Mouse (Mus musculus) limb, embryonic 13.5 days (tissue): Measurements from ENCODE around the gene Lcn6. TPM values are rescaled to one million over a fixed set of nuclear protein-coding genes. Genes with fewer than 3 reads are reported as not detected.
"Not testable (repeated sequence)": the region's sequence is repeated elsewhere in the genome, so short reads cannot be mapped to it uniquely, and the experiment has no call there.

Experiments
- ATAC-seq: fragments of 200-750 bp; cut with Nextera tagmentation; 2 replicates; pipeline ENCODE4 v1.8.0; 2017; ENCODE audit warnings: low read depth, moderate number of reproducible peaks, moderate TSS enrichment; ENCODE audit not compliant: low FRiP score
- H3K27ac ChIP-seq: fragments of 300-500 bp; sonication (generic); 2 replicates; pipeline ENCODE4 v1.5.1; 2015; ENCODE audit warnings: inconsistent platforms, mild to moderate bottlenecking, moderate library complexity
- H3K27me3 ChIP-seq: fragments of 300-500 bp; sonication (generic); 2 replicates; pipeline ENCODE4 v1.6.1; 2015; ENCODE audit warnings: mild to moderate bottlenecking, inconsistent platforms
- H3K36me3 ChIP-seq: fragments of 300-500 bp; sonication (generic); 2 replicates; pipeline ENCODE4 v1.6.1; 2015; ENCODE audit warnings: inconsistent platforms, mild to moderate bottlenecking, moderate library complexity
- H3K4me1 ChIP-seq: fragments of 300-500 bp; sonication (generic); 2 replicates; pipeline ENCODE4 v1.6.1; 2015; ENCODE audit warnings: inconsistent platforms
- H3K4me2 ChIP-seq: fragments of 300-500 bp; sonication (generic); replicated peaks from 2 replicates; pipeline ENCODE4 v1.6.1; 2015; ENCODE audit warnings: inconsistent platforms, mild to moderate bottlenecking, moderate library complexity
- H3K4me3 ChIP-seq: fragments of 300-500 bp; sonication (generic); 2 replicates; pipeline ENCODE4 v1.5.1; 2015; ENCODE audit warnings: moderate library complexity, mild to moderate bottlenecking, inconsistent platforms
- H3K9ac ChIP-seq: fragments of 300-500 bp; sonication (generic); 2 replicates; pipeline ENCODE4 v1.6.1; 2015; ENCODE audit warnings: mild to moderate bottlenecking, inconsistent platforms
- H3K9me3 ChIP-seq: fragments of 300-500 bp; sonication (generic); 2 replicates; pipeline ENCODE4 v1.6.1; 2016; ENCODE audit warnings: inconsistent platforms
- WGBS: fragments of 180-500 bp; shearing (Covaris S2); methylation state at CpG from one replicate; pipeline ENCODE4 v1.1.7; 2015; 5-methylcytosine and 5-hydroxymethylcytosine counted together
- polyA plus RNA-seq: library from polyadenylated mRNA; unstranded; fragments of >200 nt; fragmentation: Nextera tagmentation; extraction: Ambion mirVana; gene quantifications from 2 replicates; pipeline ENCODE4 v1.2.1, GENCODE M21; 2015

Lcn6 gene
- polyA plus RNA-seq, 1 experiment from 2014 or later = not detected

GRCm38 (mm10) chr2:25663511-25663910 lies 13.1 kb upstream of the Lcn6 start:
- no peaks in the 10 kb centered on the region for H3K36me3 ChIP-seq
- H3K9me3 ChIP-seq = no peaks in the 10 kb centered on the region
- no peaks in the 10 kb centered on the region for H3K4me1 ChIP-seq
- WGBS = 73% methylated on average over 1 of the region's 1 CpGs
- no peak overlapping the region for H3K4me2 ChIP-seq
- H3K27me3 ChIP-seq = no peaks in the 10 kb centered on the region
- H3K4me3 ChIP-seq = no peak overlapping the region
- no peak overlapping the region for H3K9ac ChIP-seq
- H3K27ac ChIP-seq = no peak overlapping the region
- ATAC-seq = no peak

GRCm38 (mm10) chr2:25664125-25664524 lies 12.5 kb upstream of the Lcn6 start:
- Histone ChIP-seq H3K9me3 (no peaks in the 10 kb centered on the region), H3K27me3 (no peaks in the 10 kb centered on the region), H3K4me2 (no peak overlapping the region), H3K4me1 (no peaks in the 10 kb centered on the region), H3K4me3 (no peak overlapping the region), H3K9ac (no peak overlapping the region), H3K27ac (no peak overlapping the region), H3K36me3 (no peaks in the 10 kb centered on the region)
- ATAC-seq = no peak
- 83% methylated on average over 5 of the region's 5 CpGs for WGBS

GRCm38 (mm10) chr2:25666516-25666915 lies 10.1 kb upstream of the Lcn6 start:
- no peak overlapping the region for H3K27ac ChIP-seq

DNA sequence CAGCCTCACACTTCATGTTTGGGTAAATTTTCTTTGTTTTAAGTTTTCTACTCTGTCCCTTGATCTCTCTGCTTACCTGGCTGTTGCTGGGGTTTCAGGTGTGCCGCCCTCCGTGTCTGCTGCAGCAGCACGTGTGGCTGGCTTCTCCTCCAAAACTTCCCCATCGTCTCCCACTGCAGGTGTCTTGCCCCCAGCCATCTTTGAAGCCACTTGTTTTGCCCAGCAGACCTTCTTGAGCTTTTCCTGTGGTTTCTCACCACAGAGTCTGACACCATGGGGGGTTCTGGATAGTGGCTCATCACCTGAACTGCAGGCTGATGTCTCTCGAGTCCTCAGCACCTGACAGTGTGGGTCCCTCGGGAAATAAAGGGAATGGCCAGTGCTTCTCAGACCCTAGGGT lies 3.0 kb downstream of the Lcn6 start:
- H3K4me1 ChIP-seq = no peaks in the 10 kb centered on the region
- 75% methylated on average over 6 of the region's 6 CpGs for WGBS
- H3K36me3 ChIP-seq = no peaks in the 10 kb centered on the region
- no peak for ATAC-seq
- H3K4me2 ChIP-seq = no peak overlapping the region
- no peak overlapping the region for H3K4me3 ChIP-seq
- no peaks in the 10 kb centered on the region for H3K27me3 ChIP-seq
- no peaks in the 10 kb centered on the region for H3K9me3 ChIP-seq
- no peak overlapping the region for H3K9ac ChIP-seq
- no peak overlapping the region for H3K27ac ChIP-seq

More at GRCm38 (mm10) chr2:25666516-25666915, 10.1 kb upstream of the Lcn6 start:
- Histone ChIP-seq H3K4me1 (no peaks in the 10 kb centered on the region), H3K9ac (no peak overlapping the region), H3K36me3 (no peaks in the 10 kb centered on the region), H3K4me2 (no peak overlapping the region), H3K27me3 (no peaks in the 10 kb centered on the region), H3K9me3 (no peaks in the 10 kb centered on the region), H3K4me3 (no peak overlapping the region)
- 65% methylated on average over 1 of the region's 1 CpGs for WGBS
- ATAC-seq = no peak

- WGBS = 70% methylated on average over 2 of the region's 2 CpGs
- ATAC-seq = no peak
- Histone ChIP-seq H3K36me3 (no peaks in the 10 kb centered on the region), H3K27me3 (no peaks in the 10 kb centered on the region), H3K9ac (no peak within 1 kb of the TSS), H3K27ac (no peak within 1 kb of the TSS), H3K4me3 (no peak within 1 kb of the TSS), H3K4me1 (no peaks in the 10 kb centered on the region), H3K4me2 (no peak within 1 kb of the TSS), H3K9me3 (no peaks in the 10 kb centered on the region)
Measured at GRCm38 (mm10) chr2:25682426-25682825, 5.8 kb downstream of the Lcn6 start, which contains the start of gene Lcn10. Gene Lcn10, plus strand, starts transcription at chr2:25682726.

GRCm38 (mm10) chr2:25686941-25687340 lies 10.4 kb downstream of the Lcn6 start:
- Histone ChIP-seq H3K27ac (no peak overlapping the region), H3K4me3 (no peak overlapping the region)

DNA sequence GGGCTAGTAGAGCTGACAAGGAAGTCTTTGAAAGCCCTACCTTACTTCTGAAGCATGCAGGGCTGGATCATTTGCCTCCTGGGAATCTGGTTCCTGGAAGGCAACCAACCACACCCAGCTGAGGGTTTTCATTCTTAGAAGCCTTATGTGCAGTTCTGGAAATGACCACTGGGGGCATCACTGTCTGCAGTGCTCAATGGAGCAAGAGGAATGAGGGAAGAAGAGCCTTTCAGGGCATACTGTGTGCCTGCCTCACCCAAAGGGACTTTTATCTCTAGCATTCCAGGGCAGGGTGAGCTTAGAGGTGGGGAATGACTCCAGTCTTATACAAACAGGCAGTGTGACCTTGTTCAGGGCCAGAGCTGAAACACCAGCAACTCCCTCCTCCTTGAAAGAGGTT lies 18.0 kb downstream of the Lcn6 start:
- no peaks in the 10 kb centered on the region for H3K9me3 ChIP-seq
- H3K4me1 ChIP-seq = no peaks in the 10 kb centered on the region
- H3K36me3 ChIP-seq = no peaks in the 10 kb centered on the region
- H3K4me3 ChIP-seq = no peak overlapping the region
- no peak for ATAC-seq
- no peak overlapping the region for H3K9ac ChIP-seq
- no peak overlapping the region for H3K27ac ChIP-seq
- H3K4me2 ChIP-seq = no peak overlapping the region
- H3K27me3 ChIP-seq = no peaks in the 10 kb centered on the region

More at GRCm38 (mm10) chr2:25686941-25687340, 10.4 kb downstream of the Lcn6 start:
- Histone ChIP-seq H3K36me3 (no peaks in the 10 kb centered on the region), H3K4me2 (no peak overlapping the region), H3K4me1 (no peaks in the 10 kb centered on the region), H3K27me3 (no peaks in the 10 kb centered on the region), H3K9ac (no peak overlapping the region), H3K9me3 (no peaks in the 10 kb centered on the region)
- no peak for ATAC-seq
- WGBS = 78% methylated on average over 4 of the region's 4 CpGs

DNA sequence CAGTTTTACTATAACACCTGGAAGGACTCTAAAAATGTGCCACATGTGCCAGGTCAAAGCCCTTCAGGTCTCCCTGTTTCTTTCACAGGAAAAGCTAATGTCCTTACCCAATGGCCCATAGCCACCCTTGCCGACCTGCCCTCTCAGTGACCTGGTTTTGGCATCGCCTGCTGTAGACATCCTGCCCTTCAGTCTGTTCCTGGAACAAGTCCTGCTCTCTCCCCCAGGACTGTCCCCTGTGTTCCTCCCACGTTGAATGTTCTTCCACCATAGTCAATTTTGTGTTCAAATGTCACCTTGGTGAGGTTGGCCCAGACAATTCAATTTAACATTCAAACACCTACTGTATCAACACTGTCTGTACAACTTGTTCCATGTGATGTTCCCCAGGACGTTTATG lies 20.4 kb downstream of the Lcn6 start:
- Histone ChIP-seq H3K4me1 (no peaks in the 10 kb centered on the region), H3K36me3 (no peaks in the 10 kb centered on the region), H3K4me2 (no peak overlapping the region), H3K27me3 (no peaks in the 10 kb centered on the region), H3K9ac (no peak overlapping the region), H3K27ac (no peak overlapping the region), H3K9me3 (no peaks in the 10 kb centered on the region), H3K4me3 (no peak overlapping the region)
- 59% methylated on average over 4 of the region's 4 CpGs for WGBS
- ATAC-seq = no peak

DNA sequence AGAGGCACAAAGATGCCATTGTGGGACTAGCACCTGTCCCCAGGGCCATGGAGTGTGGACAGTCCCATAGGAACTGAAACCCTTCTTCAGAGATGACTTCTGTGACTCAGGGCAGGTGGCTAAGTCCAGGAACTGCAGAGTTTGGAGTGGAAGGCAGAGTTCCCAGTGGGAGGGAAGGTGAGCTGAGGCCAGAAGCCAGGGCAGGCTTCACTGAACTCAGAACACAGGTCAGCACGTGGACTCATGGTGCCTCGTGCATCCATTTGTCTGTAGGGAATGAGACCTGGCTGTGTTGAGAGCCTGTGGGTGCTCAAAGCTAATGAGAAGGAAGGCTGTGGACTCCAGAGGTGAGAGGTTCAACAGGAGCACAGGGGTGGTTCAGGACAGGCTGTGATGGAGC lies 22.1 kb downstream of the Lcn6 start:
- no peaks in the 10 kb centered on the region for H3K9me3 ChIP-seq
- no peak for ATAC-seq
- H3K27ac ChIP-seq = no peak overlapping the region
- H3K36me3 ChIP-seq = no peaks in the 10 kb centered on the region
- H3K4me1 ChIP-seq = no peaks in the 10 kb centered on the region
- no peak overlapping the region for H3K4me2 ChIP-seq
- no peak overlapping the region for H3K9ac ChIP-seq
- WGBS = 93% methylated on average over 2 of the region's 2 CpGs
- no peaks in the 10 kb centered on the region for H3K27me3 ChIP-seq
- no peak overlapping the region for H3K4me3 ChIP-seq

GRCm38 (mm10) chr2:25699743-25700142 lies 23.2 kb downstream of the Lcn6 start, which contains the start of gene Obp2a:
Gene Obp2a, plus strand, starts transcription at chr2:25700043.
- ATAC-seq, H3K9ac ChIP-seq, H3K4me2 ChIP-seq, H3K9me3 ChIP-seq, H3K27me3 ChIP-seq, H3K4me1 ChIP-seq, H3K36me3 ChIP-seq, H3K27ac ChIP-seq, H3K4me3 ChIP-seq: not testable (repeated sequence)
- 89% methylated on average over 3 of the region's 3 CpGs for WGBS

DNA sequence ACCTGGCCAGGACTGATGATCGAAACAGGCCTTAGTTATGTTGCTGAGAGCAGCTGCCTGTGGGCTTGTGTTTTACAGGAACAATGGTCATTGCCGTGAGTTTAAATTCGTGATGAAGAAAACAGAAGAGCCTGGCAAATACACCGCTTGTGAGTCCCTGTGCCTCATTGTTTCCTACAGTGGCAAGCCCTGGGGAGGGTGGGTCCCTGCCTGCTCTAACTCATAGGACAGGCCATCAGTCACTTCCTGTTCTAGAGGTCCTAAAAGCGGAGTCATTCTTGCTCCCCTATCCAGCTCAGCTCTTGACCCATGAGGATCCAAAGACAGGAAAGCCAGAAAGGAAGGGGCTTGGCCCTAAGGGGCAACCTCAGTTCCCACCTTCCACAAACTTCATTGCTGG lies 24.4 kb downstream of the Lcn6 start:
- H3K27me3 ChIP-seq = no peaks in the 10 kb centered on the region
- no peak for ATAC-seq
- H3K4me1 ChIP-seq = no peaks in the 10 kb centered on the region
- WGBS = 71% methylated on average over 5 of the region's 5 CpGs
- no peak overlapping the region for H3K4me2 ChIP-seq
- H3K4me3 ChIP-seq = no peak overlapping the region
- H3K9me3 ChIP-seq = no peaks in the 10 kb centered on the region
- H3K36me3 ChIP-seq = no peaks in the 10 kb centered on the region
- no peak overlapping the region for H3K27ac ChIP-seq
- H3K9ac ChIP-seq = no peak overlapping the region

GRCm38 (mm10) chr2:25703706-25704105 lies 27.1 kb downstream of the Lcn6 start:
- Histone ChIP-seq H3K9me3 (no peaks in the 10 kb centered on the region), H3K9ac (no peak overlapping the region), H3K27ac (no peak overlapping the region), H3K27me3 (no peaks in the 10 kb centered on the region), H3K4me1 (peaks cover 9% of the 10 kb centered on the region), H3K36me3 (peaks cover under 1% of the 10 kb centered on the region; the same call in 1 of the 2 replicates), H3K4me3 (no peak overlapping the region), H3K4me2 (no peak overlapping the region)
- 78% methylated on average over 4 of the region's 4 CpGs for WGBS
- ATAC-seq = no peak

GRCm38 (mm10) chr2:25706643-25707481 lies 30.3 kb downstream of the Lcn6 start, which contains the start of gene Bmyc:
Gene Bmyc, plus strand, starts transcription at chr2:25706739.
- under 1% methylated on average over 78 of the region's 78 CpGs for WGBS
- Histone ChIP-seq H3K4me2 (peak within 1 kb of the TSS; percentile 88), H3K36me3 (peaks cover 4% of the 10 kb centered on the region; the same call in 1 of the 2 replicates)

More at GRCm38 (mm10) chr2:25706643-25707481, 30.3 kb downstream of the Lcn6 start, which contains the start of gene Bmyc:
- H3K9ac ChIP-seq = peak within 1 kb of the TSS; percentile 82
- no peaks in the 10 kb centered on the region for H3K27me3 ChIP-seq
- peak within 1 kb of the TSS; percentile 69 for H3K27ac ChIP-seq
- ATAC-seq = peak; percentile 92
- peaks cover 13% of the 10 kb centered on the region for H3K4me1 ChIP-seq
- no peaks in the 10 kb centered on the region for H3K9me3 ChIP-seq
- H3K4me3 ChIP-seq = peak within 1 kb of the TSS; percentile 74
